Mouse (Mus musculus) telencephalon, adult 2 months (tissue): ENCODE measurements at regions not wholly inside any gene's neighbourhood (a gene's known extent, or its start where the extent isn't known, plus 50 kb on each side); places are given as distances from the start of the nearest gene placed in this dataset.

ENCODE experiments used
- DNase-seq: peaks from one replicate; pipeline ENCODE4 v3.0.0-alpha.2; 2011; ENCODE audit warnings: low read depth, low spot score

GRCm38 (mm10) chr11:105538421-105539210, 51.2 kb upstream of the Tanc2 start:
- no peak for DNase-seq

DNA sequence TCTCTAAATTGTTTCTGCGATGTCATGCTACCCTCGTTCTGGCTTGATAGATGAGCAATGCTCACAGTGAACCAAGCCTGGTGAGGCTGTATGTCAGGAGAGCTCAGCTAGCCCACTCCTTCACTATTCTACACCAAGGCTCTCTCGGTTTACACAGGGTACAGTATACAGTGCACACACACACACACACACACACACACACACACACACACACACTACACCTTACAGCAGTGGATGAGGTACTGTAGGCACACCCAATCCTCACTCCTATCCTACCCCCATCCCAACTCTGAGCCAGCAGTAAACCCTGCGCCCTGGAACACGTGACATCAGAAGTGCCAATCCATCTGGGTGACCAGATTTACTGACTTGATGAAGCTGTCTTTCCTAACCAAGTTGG, 57.2 kb upstream of the Tanc2 start:
- no peak for DNase-seq

DNA sequence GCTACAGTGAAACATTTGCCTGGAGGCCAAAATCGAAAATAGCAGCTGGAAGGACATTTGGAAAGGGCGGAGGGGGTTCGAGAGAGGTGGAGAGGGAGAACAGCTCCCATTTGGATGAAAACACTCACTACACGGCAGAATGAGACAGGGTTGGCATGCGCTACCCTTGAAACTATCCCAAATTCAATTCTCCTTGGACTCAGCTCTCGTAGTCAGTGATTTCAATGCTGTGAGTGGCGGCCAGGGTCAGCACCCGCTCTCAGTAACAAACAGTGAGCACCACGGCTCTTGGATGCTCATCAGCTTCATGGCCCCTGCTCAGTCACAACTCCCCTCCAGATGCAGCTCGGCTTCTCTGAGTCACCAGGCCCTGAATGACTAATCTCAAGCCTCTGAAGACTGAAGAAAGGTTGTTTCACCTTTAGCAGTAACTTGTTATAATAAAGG, 59.1 kb upstream of the Tanc2 start:
- DNase-seq: no peak

GRCm38 (mm10) chr11:105526066-105526465, 63.7 kb upstream of the Tanc2 start:
- no peak for DNase-seq

DNA sequence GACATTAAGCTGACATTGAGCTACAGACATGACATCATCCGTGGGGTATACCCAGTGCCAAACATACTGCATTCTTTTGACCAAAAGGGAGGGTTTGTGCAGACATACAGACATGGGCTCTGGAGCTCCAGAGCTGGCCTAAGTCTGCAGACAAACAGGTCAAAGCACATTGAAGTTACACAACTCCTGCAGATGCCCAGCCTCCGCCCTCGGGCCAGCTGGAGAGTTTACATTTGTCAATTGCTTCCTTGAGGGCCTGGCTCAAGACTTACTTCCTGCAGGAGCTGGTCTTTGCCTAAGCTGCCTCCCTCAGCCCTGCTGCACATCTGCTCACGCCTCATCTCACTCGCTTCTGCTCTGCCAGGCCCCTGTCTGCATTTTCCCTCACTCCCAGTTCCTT, 64.2 kb upstream of the Tanc2 start:
- no peak for DNase-seq

- no peak for DNase-seq
These were observed 65.4 kb upstream of the Tanc2 start for GRCm38 (mm10) chr11:105524400-105524799.

- DNase-seq: no peak
These were observed 66.0 kb upstream of the Tanc2 start for GRCm38 (mm10) chr11:105523765-105524164.

DNA sequence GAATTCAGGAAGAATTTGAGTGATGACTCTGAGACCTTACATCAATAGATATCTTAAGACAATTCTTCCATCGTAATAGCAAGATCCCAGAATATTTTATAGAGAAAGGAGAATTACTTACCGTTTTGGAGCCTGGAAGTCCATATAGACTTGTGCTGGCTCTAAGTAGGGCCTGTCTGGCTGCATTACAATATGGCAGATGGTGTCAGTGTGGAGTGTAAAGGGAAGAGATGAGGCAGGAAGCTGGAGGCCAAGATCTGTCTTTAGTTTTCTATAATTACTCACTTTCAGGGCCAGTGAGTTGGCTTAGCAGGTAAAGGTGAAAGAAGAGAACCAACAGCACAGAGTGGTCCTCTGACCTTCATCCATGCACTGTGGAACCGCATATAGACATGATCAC, 63.9 kb upstream of the March10 start:
- no peak for DNase-seq

DNA sequence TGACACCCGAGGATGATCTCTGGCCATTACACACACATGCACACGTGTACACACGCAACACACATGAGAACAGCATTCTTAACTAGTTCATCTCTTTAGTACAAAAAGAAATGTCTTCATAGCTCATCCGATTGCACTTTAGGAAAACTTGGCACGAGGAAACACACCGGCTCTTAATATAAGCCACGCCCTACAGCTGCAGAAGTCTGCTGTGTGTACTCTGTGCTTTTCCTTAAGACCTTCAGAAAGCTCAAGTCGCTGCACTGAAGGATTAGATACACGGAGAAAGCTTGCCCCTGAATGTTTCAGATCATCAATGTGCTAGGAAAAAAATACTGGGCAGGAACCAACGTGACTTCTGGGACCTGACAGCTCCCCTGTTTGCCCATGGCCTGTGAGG, 56.7 kb upstream of the March10 start:
- no peak for DNase-seq

DNA sequence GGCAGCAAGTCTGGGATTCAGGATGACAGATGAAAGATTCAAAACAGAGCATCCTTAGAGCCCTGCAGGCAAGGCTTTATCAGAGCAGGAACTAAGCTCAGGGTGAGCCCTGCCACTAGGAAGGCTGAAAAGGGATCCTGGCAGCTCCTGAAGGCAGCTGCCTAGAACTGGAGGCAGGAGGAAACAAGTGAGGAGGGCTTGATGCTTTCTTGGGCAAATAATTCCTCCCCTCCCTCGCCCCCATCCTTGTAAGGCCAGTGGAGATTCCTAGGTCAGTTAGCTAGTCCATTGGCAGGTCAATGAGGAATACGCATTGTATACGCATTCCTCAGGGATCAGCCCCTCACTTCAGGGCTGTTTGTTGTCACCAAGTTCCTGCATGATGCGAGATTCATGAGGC, 54.1 kb upstream of the March10 start:
- no peak for DNase-seq

DNA sequence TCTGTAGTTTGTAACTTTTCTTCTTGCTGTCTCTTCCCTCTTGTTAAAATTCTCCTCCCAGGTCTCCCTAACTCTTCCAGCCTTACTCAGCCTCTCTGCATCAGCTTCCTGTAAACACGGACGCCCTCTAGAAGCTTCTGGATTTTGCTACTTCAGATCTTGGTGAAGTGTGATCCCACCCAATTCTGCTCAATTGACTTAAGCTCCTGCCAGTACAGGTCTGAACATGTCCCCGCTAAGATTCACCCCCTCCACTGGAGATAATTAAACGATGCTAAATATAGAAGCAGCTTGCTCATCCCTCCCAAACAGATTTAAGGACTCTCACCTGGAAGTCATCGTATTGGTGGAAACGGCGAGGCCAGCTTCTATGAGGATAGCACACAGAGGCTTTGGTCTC, 53.5 kb upstream of the March10 start:
- no peak for DNase-seq

- no peak for DNase-seq
These were observed 52.1 kb upstream of the March10 start for GRCm38 (mm10) chr11:105508660-105509038.

GRCm38 (mm10) chr11:105507972-105508659, 51.6 kb upstream of the March10 start:
- peak; percentile 81 for DNase-seq

GRCm38 (mm10) chr11:105507332-105507971, 50.9 kb upstream of the March10 start:
- DNase-seq: no peak
